Mouse (Mus musculus): Measurements from ENCODE around the gene Ascl4. TPM values are rescaled to one million over a fixed set of nuclear protein-coding genes. Genes with fewer than 3 reads are reported as not detected.

The Ascl4 gene
- not detected for polyA plus RNA-seq (2017; shearing (Covaris generic))

DNA sequence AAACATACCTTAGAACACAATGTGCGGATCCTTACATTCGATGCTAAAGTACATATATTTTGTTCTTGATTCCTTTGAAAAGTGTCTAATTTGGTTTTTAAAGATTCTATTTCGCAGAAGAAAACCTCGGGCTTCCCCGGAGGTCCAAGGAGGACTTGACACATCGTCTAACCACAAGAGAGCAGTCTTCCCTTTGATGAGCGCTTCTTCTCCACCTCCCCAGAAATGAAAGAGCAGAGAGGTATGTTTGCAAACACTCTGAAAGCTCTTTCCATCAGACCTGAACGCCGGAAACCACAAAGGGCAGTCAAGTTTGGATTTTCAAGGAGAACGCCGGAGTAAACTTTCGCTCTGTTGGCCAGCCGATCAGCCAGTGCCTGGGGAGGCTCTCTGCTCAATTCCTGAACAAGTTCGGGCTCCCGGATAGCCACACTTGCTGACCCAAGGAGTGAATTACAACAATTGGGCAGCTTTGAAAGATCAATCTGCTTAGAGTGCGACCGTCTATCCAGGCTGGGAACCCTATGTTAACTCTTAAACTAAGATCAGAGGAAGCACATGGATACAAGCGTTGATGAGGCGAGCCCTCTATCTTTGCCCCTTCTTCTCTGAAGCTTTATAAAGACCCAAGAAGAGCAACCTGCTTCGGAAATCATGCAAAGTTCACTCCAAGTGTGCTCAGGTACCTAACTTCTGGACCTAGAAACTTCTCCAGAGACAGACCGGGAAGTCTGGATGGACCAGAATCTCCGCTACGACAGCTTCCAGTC is at the start of gene Ascl4:
Gene Ascl4 (plus strand): TSS at position 6 of the 770 bp plus-strand sequence.

DNA sequence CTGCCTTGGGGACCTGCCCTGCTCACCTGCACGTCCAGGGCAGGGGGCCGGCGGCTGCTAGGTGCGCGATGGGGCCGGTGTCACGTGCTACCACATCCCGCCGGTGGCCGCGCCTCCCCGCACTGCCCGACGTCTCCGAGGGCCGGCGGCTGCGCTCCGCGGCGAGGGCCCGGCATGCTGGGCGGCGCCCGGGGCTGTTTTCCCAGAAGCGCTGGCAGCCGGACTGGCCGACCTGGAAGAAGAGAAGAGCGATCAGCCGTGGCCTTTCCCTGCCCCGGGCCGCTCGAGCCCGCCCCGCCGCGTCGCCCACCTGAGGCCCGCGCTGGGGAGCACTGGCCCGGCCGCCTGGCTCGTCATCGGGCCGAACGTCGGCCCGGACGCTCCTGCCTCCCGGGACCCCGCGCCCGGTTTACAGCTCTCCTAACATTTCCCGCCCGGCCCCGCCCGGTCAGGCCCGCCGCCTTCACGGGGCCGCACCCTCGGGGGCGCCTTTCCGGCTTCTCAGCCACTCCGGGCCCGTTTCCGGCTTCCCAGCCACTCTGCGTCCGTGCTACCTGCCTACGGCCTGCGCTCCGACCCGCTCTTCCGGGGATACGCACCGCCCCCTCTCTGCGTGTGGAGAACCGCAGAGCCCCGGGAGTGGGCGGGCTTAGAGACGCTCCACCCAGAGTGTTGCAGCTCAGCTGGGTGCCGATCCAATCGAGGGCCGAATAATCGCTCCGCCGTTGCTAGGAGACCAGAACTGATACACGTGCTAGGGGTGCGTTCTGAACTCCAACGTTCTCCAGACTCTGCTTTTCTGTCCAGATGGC is 10.8 kb upstream of the Ascl4 start, which contains the start of gene Prdm4:
Gene Prdm4 (minus strand): TSS at position 645 of the 812 bp plus-strand sequence.

DNA sequence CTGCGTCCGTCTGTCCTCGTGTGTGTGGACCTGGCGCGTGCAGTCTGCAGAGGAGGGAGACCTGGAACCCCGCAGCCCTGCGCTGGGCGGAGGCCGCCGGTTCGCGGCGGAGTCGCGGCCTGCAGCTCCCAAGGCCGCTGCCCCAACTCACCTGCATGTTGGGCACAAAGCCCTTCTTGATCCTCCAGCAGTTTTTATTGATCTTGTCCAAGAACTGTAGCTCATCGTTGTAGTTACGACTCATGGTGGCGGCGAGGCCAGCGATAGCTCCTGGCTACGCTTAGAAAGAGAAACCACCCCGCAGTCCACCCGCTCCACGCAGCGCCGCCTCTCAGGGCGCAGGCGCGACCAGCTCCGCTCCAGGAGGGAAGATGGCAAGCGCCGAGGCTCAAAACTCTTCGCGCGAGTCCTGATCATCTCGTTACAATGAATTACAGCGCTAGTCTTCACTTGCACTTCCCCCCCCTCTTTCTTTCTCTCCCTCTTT is 30.0 kb downstream of the Ascl4 start, which contains the start of gene Rtcb:
Gene Rtcb (minus strand): TSS at position 360 of the 487 bp plus-strand sequence.

Other genes starting within 250 kb of the Ascl4 start
- 63.8 TPM for gene Pwp1, start 98.2 kb upstream of the Ascl4 start, polyA plus RNA-seq (2017; shearing (Covaris generic))
- 3.7 TPM for gene Prdm4, start 10.5 kb upstream of the Ascl4 start, polyA plus RNA-seq (2017; shearing (Covaris generic))
- gene Rtcb, start 30.1 kb downstream of the Ascl4 start, polyA plus RNA-seq (2017; shearing (Covaris generic)), result 143 TPM
- not detected for gene Bpifc, start 84.2 kb downstream of the Ascl4 start, polyA plus RNA-seq (2017; shearing (Covaris generic))
- gene Fbxo7, start 94.3 kb downstream of the Ascl4 start, polyA plus RNA-seq (2017; shearing (Covaris generic)), result 53.5 TPM